Mouse (Mus musculus) brain, embryonic 14.5 days (tissue): Measurements from ENCODE around the gene Slc26a3.

Experiments
- CTCF ChIP-seq: fragments of 200-500 bp; IDR thresholded peaks from 2 replicates; pipeline ENCODE4 v1.5.1; 2012; ENCODE audit warnings: inconsistent platforms, mild to moderate bottlenecking, moderate library complexity, borderline replicate concordance; ENCODE audit not compliant: insufficient read depth, insufficient read length; ENCODE audit errors: extremely low read depth
- POLR2A ChIP-seq: fragments of 200-500 bp; IDR thresholded peaks from 2 replicates; pipeline ENCODE4 v1.6.1; 2012; ENCODE audit warnings: mild to moderate bottlenecking, inconsistent platforms, borderline replicate concordance; ENCODE audit not compliant: poor library complexity, insufficient read depth, insufficient read length, severe bottlenecking; ENCODE audit errors: extremely low read depth

DNA sequence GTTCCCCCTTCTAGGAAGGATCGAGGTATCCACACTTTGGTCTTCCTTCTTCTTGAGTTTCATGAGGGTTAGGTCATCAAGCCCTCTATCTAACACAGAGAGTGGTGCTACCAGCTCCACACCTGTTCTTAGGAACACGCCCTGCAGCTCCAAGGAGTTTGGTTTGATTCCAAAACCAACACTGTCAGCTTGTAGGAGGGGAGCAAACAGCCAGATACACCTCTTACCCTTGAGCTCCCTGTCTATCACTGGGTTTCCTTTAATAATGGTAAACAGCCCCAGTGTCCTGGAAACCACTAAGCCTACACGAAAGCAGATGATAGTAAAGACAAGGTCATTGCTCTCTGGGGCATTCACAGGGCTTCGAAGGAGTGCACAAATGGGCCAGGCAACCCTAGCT lies 67.8 kb downstream of the Slc26a3 start:
- TF ChIP-seq POLR2A: no peak
- TF ChIP-seq CTCF: no peak
